Comparison of ENCODE assay signal across 19 mouse cellular contexts in genomic region chr9:28870478-28870877, GRCm38 (mm10).
"Had no signal": no experiment of that assay in that cellular context is flagged by ENCODE, and none has a peak within 500 bp of the region (broad histone marks: within the 10 kb centered on the region; RNA-seq: fewer than 3 reads in every experiment).

No protein-coding gene starts in this region.

- H3K27me3 ChIP-seq: limb, embryonic 12.5 days; limb, embryonic 15.5 days; liver, embryonic 12.5 days; liver, embryonic 15.5 days; midbrain, embryonic 12.5 days; midbrain, embryonic 15.5 days; neural tube, embryonic 13.5 days; stomach, embryonic 15.5 days had no signal

- H3K36me3 ChIP-seq: limb, embryonic 12.5 days; limb, embryonic 15.5 days; liver, embryonic 12.5 days; liver, embryonic 15.5 days; midbrain, embryonic 12.5 days; midbrain, embryonic 15.5 days; neural tube, embryonic 13.5 days; stomach, embryonic 15.5 days had no signal

- H3K4me2 ChIP-seq: limb, embryonic 12.5 days; limb, embryonic 15.5 days; liver, embryonic 12.5 days; liver, embryonic 15.5 days; midbrain, embryonic 12.5 days; midbrain, embryonic 15.5 days; neural tube, embryonic 13.5 days; stomach, embryonic 15.5 days had no signal

- DNase-seq: kidney, postnatal 14 days; kidney, postnatal 4 days; left cerebral cortex, postnatal 4 days; lung, adult 2 months; lung, postnatal 14 days; lung, postnatal 4 days; retina, postnatal 1 day; right cerebral cortex, postnatal 25 days; spleen, adult 18-20 months; thymus, postnatal 25 days had no signal

- H3K9me3 ChIP-seq: limb, embryonic 12.5 days; limb, embryonic 15.5 days; liver, embryonic 12.5 days; liver, embryonic 15.5 days; midbrain, embryonic 12.5 days; midbrain, embryonic 15.5 days; neural tube, embryonic 13.5 days; stomach, embryonic 15.5 days had no signal

- ATAC-seq: liver, embryonic 12.5 days; midbrain, embryonic 15.5 days had no signal

- H3K4me3 ChIP-seq: limb, embryonic 12.5 days; limb, embryonic 15.5 days; liver, embryonic 12.5 days; liver, embryonic 15.5 days; midbrain, embryonic 12.5 days; midbrain, embryonic 15.5 days; myocyte; neural tube, embryonic 13.5 days; stomach, embryonic 15.5 days had no signal

- H3K4me1 ChIP-seq: limb, embryonic 12.5 days; limb, embryonic 15.5 days; liver, embryonic 12.5 days; liver, embryonic 15.5 days; midbrain, embryonic 12.5 days; neural tube, embryonic 13.5 days; stomach, embryonic 15.5 days had no signal

- H3K9ac ChIP-seq: limb, embryonic 12.5 days; limb, embryonic 15.5 days; liver, embryonic 12.5 days; liver, embryonic 15.5 days; midbrain, embryonic 12.5 days; midbrain, embryonic 15.5 days; neural tube, embryonic 13.5 days; stomach, embryonic 15.5 days had no signal

- H3K27ac ChIP-seq: limb, embryonic 12.5 days; limb, embryonic 15.5 days; liver, embryonic 12.5 days; liver, embryonic 15.5 days; midbrain, embryonic 12.5 days; midbrain, embryonic 15.5 days; neural tube, embryonic 13.5 days; stomach, embryonic 15.5 days had no signal
